Mouse (Mus musculus) adrenal gland, postnatal 4 days (tissue): ENCODE results near the gene Sc5d. TPM values are rescaled to one million over a fixed set of nuclear protein-coding genes. Genes with fewer than 3 reads are reported as not detected.

Source experiments
- total RNA-seq, 2 experiments: library from RNA; stranded (reverse); gene quantifications; 2 replicates each; pipeline ENCODE4 v1.2.3; 2021

Sc5d gene
- total RNA-seq, 2 experiments from 2014 or later, result 28.9 to 41.4 TPM

Other genes with a start within 250 kb of the Sc5d start
- 10 to 100 TPM; 18.3 to 22.9 TPM for gene Sorl1, start 140.0 kb downstream of the Sc5d start, total RNA-seq
- gene Tecta, start 135.7 kb upstream of the Sc5d start, total RNA-seq, result under 1 TPM; 0.39 to 0.56 TPM
- 10 to 100 TPM; 66.5 to 76.7 TPM for gene Tbcel, start 243.6 kb upstream of the Sc5d start, total RNA-seq